Mouse (Mus musculus) urinary bladder, postnatal 25 days (tissue): Measurements from ENCODE around the gene Fscn3.

Experiments
- DNase-seq: peaks from one replicate; pipeline ENCODE4 v3.0.0; 2022; ENCODE audit warnings: low spot score

The Fscn3 gene

DNA sequence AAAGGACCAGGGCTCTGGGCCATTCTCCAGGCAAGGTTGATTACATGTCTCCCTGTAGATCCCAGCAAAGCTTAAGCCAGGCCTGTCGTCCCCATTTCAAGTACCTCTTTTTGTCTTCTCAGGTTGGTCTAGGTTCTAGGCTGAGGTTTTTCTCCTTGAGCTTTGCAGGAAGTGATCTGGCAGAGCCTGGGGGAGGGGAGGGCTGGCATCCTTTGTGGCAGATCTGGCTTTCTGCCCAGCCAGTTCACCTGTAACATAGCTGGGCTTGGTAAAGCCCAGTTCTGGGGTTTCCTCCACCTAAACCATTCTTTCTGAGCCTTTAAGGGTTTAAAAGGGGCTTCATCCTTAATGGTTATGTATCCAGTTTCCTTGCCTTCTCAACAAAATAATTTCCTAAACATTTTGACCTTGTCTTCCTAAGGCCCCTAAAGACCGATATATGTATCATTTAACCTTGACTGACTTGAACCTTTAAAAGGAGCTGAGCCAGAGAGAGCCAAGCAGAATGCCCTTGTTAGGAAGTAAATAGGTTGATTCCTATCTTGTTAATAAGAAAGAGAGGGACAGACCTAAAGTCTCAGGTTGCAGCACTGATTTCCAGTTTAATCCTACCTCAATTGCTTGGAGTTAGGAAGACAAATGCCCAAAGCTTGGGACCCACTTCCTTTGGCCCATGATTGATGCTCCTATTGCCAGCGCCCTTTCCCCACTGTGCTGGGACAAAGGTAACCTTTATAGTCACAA, at the start of gene Fscn3:
TSS of gene Fscn3 (plus strand) at position 694 of the 744 bp plus-strand sequence.
- no peak for DNase-seq

GRCm38 (mm10) chr6:28381983-28382382, 45.6 kb upstream of the Fscn3 start:
- DNase-seq = no peak

- no peak for DNase-seq
Measured at GRCm38 (mm10) chr6:28385169-28385568, 42.4 kb upstream of the Fscn3 start.

- no peak for DNase-seq
Measured at GRCm38 (mm10) chr6:28389038-28389437, 38.6 kb upstream of the Fscn3 start.

DNA sequence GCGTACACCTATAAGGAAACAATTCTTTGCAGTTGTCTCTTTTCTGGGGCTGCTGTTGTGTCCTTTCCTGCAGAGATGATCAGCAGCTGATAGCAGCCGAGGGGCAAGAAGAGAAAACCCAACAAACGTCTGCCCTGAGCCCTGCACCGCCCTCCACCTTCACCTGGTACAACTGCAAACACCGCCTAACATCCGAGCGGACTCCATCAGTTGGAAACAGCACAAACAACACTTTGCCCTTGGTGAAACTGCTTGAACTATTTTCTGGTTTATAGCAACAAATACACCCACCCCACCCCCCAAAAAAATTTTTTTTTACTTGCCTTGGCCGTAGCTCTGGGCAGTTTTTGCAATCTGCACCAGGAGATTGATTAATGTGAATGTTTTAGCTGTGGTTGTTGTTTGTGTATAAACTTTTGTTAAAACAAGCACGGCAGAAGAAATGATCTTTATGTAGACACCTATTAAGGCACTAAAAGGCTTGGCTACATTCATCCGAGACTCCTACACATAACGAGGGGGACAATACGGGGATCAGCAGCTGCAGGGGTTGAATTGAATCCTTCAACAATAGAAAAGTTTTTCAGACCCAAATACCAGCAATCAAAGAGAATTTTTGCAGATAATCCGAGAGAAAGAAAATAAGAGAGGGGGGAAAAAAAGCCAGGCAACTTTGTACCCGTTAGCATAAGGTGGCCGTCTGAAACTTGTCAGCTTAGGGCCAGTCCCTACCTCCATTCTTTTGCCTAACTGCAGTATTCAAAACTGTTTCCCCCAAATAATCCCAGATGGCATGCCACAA, 31.3 kb upstream of the Fscn3 start:
- no peak for DNase-seq

DNA sequence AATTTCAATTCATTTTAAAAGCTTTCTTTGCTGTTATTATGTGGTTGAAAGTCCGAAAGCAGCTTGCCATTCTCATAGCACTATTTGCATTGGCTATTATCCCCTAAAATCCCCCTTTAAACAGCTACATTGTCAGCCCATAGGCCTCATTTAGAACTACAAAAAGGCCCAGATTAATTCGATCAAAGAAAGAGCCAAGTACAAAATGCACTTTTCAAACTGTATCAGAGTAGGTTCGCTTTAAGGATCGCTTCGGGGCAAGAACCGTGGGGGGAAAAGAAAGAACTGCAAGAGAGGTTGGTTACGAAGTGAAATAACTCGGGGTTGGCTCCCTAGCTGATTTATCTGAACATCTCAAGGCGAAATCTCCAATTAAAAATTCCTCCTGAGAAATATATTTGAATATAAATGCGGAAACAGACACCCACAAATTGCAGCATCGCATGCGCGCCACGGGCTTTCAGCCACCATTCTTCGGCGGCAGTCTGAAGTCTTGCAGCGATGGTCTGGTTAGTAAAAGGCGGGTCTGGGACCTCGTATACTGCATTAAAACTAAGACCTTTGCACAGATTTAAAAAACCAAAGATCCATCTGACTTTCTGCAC, 30.6 kb upstream of the Fscn3 start:
- DNase-seq = no peak

GRCm38 (mm10) chr6:28397681-28398203, 29.8 kb upstream of the Fscn3 start, which contains the start of gene Zfp800:
Zfp800 (minus strand) TSS chr6:28398005.
- no peak for DNase-seq

- DNase-seq = no peak
Measured at GRCm38 (mm10) chr6:28398726-28399125, 28.9 kb upstream of the Fscn3 start.

DNA sequence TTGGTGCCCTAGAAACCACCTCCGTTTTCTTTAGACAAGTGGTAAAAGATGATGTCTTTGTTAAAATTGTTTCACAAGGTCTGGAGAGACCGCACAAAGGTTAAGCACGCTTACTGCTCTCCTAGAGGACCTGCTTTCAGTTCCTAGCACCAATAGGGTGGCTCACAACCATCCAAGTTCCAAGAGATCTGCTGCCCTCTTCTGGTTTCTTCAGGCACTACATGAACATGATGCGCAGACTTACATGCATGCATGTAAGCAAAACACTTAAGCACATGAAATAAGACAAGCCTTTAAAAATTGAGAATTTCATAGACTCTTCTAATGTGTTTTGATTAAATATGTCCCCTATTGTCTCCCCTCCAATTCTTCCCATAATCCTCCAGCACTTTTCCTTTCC, 27.8 kb upstream of the Fscn3 start:
- DNase-seq = no peak

DNA sequence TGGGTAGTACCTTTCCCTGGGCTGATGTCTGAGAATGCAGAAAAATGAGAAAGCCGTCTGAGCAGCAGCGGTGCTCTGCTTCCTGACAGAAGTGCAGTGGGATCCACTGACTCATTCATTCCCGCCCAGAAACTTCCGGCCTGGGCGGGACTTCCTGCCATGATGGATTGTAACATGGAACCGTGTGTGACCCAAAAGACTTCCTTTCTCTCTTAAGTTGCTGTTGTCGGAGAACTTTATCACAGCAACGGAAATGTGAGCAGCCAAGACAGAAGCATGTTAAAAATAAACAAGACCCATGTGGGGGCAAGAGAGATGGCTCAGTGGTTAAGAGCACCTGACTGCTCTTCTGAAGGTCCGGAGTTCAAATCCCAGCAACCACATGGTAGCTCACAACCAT, 17.5 kb upstream of the Fscn3 start:
- no peak for DNase-seq

DNA sequence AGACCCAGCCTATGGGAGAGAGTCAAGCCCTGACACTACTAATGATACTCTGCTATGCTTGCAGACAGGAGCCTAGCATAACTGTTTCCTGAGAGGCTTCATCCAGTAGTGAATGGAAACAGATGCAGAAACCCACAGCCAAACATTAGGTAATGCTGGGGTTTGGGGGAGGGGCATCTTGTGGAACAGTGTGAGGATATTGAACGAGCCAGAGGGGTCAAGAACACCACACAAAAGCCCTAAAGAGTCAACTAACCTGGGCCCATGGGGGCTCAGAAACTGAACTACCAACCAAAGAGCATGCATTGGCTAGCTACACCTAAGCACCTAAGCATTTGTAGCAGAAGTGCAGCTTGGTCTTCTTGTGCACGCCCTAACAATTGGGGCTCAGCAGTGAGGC, 16.4 kb upstream of the Fscn3 start:
- no peak for DNase-seq

GRCm38 (mm10) chr6:28416981-28417380, 10.6 kb upstream of the Fscn3 start:
- DNase-seq = no peak

DNA sequence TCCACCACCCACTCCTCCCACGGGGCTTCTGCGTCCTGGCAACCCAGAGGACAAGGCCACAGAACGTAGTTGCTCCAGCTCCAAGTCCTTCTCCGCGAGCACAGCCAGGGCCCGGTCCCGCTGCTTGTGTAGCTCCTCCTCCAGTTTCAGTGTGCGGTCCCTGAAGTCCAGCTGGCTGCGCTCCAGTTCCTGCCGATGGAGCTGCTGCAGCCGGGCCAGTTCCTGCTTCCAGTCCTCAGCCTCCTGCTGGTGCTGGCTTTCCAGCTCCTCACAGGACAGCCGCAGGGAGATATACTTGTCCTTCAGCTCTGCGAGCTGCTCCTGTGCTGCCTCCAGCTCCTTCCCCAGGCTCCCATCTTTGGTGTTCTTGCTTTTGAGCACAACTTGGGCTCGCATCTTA, 9.1 kb upstream of the Fscn3 start:
- DNase-seq = peak; percentile 47

GRCm38 (mm10) chr6:28419673-28420072, 7.9 kb upstream of the Fscn3 start:
- DNase-seq = no peak

DNA sequence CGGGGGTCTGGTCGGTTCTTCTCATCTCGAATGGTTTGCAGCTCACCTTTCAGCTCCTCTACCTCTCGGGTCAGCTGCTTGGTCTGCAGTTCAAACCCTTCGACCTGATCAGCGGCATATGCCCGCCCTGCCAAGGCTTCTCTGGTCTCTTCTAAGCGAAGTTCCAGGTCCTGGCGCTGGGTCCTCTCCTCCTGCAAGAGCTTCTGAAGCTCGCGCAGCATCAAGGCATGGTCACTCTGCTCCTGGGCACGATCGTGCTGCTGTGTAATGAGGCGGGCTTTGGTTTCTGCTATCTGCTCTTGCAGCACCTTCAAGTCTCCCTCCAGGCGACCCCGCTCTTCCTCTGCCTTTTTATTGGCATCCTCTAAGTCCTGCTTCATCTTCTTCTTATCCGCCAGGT, 7.2 kb upstream of the Fscn3 start:
- DNase-seq = no peak

DNA sequence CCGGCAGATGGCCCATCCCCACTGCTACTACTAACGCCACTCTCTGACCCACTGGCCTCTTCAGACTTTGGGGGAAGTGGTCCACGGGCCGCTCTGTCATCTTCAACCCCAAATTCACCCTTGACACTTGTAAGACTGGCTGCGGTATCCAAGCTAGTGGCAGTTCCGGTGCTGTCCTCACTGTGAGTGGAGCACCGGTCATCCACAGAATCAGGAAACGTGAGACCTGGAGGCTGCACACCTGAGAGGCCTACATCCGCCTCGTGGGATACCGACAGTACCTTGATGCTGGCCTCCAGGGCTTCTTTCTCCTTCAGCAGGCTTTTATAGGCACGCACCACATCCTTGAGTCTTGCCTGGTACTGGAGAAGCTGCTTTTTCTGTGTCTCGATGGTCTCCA, 6.7 kb upstream of the Fscn3 start:
- no peak for DNase-seq

DNA sequence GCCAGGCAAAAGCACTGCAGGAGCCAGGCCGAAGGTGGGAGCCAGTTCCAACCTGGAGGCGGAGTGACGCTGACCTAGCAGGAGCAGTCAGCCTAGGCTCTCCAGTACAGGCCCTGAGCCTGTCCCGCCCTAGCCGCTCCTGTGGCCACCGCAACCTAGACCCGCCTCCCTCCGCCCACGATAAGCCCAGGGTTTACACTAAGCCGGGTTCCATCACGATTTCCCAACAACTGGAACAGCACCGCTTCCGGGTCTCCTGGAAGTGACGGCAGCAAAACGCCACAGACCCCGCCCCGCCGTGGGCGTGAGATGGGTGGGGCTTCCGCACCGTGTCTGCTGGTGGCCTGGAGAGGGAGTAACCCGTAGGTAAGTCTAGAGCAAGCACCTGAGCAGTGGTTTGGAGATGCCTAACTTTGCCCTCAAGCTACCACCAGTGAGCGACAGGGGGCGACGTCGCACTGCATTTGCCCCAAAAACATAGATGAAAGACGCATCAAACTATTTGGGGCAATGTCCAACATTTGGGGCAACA, 6.1 kb upstream of the Fscn3 start:
- DNase-seq = peak; percentile 98

DNA sequence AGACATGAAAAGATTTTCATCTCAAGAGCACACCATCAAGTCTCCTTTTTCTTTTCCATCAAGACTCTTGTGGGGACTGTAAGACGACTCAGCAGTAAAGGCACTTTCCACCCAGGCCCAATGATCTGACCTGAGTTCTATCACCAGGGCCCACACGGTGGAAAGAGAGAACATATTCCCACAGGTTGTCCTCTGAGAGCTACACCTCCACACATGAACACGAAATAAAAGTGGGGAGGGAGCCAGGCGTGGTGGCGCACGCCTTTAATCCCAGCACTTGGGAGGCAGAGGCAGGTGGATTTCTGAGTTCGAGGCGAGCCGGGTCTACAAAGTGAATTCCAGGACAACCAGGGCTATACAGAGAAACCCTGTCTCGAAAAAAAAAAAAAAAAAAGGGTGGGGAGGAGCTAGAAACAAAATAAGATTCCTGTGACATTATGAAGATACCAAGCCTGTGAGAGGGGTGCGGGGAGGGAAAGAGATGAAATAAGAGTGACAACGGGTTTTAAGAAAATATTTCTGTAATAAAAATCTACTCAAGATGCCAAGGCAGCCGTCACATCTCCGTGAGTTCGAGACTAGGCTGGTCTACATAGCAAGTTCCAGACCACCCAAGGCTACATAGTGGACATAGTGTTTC, 4.8 kb upstream of the Fscn3 start:
- DNase-seq = no peak

- DNase-seq = peak; percentile 99
Measured at GRCm38 (mm10) chr6:28423313-28423712, 4.3 kb upstream of the Fscn3 start, which contains the start of gene Arf5. Arf5 (plus strand) TSS chr6:28423560.

DNA sequence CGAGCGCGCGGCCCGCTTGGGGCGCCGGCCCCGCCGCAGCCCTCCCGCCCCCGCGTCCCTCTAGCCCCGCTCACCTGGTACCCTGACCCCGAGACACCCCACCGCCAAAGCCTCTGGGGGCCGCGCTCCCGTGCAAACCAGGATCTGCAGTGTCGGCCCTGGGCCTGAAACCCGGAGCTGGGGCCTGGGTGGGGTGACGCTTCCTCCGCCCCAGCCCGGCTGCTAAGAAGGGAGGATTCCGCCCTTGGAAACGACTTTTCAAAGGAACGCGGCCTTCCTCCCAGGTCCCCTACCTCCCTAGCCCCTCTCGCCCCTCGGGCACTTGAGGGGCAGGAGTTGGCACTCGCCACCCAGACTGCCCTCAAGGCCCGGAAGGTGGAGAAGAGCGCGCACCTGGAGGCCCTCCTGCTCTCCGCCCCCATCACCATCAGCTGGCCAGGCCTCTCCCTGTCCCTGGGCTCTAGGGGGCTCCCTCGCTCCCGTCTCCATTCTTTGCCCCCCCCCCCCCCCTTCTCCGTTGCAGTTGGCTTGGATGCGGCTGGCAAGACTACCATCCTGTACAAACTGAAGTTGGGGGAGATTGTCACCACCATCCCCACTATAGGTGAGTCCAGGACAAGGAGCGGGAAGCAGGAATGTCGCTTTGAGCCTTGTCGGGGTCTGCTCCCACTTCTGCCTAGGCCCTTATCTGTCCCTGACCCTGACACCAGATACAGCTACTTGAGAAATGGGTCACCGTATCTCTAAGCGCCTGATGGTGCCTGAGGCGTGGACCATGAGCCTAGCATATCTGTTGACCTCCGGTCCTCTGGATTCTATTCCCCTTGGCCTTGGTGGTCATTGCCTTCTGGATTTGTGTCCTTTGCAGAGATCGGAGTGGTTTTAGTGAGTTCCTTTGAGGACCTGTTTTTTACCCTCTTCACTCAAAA, 3.6 kb upstream of the Fscn3 start:
- DNase-seq = peak; percentile 44

DNA sequence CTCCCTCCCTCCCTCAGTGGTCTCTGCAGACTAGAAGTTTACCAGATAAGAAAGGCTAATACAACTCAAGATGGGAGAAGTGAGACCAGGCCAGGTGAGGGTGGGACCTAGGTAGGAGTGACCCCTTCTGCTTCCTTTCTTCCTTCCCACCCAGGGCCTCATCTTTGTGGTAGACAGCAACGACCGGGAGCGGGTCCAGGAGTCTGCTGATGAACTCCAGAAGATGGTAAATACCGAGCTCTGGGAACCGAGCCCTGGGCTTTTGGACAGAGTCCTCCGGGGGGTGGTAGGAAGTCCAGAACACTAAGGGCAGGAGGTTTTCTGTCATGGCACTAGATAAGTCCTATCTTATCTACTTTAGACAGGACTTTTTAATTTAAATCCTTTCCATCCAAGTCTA, 2.6 kb upstream of the Fscn3 start:
- no peak for DNase-seq
